Mouse (Mus musculus) right cerebral cortex, postnatal 25 days (tissue): ENCODE data around the gene Cpsf3.

Experiments
- DNase-seq: peaks from one replicate; pipeline ENCODE4 v3.0.0; 2022

Cpsf3 gene

DNA sequence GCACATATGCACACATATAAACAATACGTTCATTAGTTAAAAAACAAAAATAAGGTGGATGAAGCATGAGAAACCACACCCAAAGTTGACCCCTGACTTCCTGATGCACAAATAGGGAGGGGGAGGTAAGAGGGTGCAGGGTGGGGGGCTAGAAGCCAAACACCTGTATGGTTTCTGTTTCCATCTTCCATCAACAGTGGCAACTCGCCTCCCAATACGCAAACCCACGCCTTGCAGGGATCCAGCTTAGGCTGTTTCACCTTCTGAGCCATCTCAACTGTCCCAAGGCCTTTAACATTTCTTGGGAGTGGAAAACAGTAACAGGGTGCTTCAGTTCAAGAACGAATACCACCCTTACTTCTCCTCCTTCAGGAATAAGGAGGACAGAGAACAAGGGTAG, 52.0 kb downstream of the Cpsf3 start:
- DNase-seq = no peak

DNA sequence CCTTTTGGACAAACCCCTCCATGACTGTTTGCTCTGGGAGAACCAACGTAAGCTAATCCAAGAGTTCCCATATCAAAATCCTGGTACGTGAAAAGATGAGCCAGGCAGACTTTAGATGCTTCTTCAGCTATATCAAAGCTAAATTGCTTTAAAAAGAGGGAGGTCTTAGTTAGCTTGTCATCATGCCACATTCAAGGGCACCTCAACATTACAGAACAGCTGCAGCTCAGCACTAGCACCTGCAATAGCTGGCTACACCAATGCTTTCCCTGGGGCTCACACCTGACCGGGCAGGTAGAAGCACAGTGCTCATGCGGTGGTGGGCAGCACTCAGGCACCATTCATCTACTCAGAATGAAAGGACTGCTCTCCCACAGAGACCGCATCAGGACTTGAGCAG, 55.5 kb downstream of the Cpsf3 start:
- no peak for DNase-seq

DNA sequence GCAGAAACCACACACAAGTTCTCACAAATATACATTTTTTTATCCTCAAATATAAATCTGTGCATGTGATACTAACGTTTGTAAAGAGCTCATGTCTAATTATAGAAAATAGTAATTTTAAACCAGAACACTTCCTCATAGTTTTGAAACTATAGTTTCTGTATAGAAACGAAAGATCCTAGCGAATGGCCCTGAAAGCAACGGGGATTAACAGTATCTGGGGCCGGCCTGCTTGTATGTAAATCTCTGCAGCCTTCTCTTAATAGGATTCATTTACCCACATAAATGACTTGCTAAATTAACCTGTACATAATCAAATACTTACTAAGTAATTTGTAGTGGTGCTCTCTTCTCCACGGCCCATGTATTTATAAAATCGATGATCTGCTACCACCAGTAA, 61.8 kb downstream of the Cpsf3 start:
- no peak for DNase-seq

DNA sequence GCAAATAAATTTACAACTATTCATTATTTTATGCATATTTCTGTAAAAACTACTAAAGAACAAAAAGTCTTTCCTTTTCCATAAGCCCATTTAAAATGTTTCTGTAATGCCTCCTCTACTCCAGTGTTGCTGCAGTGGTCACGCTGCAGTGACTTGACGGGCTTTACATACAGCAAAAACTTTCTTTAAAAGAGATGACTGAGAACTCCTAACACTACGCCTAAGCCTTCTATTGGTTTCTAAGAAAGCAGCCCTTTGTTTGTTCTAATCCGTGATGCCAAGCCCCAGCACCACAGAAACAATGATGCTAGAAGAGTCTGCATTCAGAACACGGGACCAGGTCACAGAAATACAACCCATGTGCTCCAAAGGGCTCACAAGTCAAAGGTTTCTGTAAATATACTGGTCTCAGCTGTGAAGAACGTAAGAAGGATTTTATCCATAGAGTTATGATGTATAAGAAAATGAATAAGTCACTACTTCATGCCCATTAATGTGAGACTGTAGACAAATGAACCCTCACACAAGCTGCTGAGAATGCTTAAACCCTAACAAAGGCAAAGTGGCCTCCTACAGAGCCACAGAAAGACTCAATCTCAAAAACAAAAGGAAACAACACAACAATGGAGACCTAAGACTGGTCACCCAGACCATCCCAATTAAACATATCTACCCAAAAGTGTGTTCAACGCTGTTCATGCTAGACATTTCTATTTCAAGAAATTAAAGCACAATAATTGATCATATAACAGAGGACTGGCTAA, 65.1 kb downstream of the Cpsf3 start:
- no peak for DNase-seq

DNA sequence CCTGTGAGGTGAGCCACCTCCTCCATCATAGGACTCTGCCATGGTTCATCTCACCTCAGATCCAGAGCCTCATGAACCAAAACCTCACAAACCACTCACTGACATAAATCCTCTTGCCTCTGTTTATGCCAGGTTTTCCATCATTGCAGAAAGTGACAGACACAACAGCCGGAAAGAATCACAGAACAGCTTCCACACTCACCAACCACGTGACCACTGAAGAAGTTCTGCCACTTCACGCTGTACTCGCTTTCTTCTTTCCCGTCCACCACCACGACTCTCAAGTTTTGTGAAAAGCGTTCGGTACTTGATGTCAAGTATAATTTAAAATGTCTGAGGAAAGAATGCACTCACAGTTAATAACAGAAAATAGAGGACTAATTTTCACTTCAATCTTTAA, 68.5 kb downstream of the Cpsf3 start:
- DNase-seq = no peak

DNA sequence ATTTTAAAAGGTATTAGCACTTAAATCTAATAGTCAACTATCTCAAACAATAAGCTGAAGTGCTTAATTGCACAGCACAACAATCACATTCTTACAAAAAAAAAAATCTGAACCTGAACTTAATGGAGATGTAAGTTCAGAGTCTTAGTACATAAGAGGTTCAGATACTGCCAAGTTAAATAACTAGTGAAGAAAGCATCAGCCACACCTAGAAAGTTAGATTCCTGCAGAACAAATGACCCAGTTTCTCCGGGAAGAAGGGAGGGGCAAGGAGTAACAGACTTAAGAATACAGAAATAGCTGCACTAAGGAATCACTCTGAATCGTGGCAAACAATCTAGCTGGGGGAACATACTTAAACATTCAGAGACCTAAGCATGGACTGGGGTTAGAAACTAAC, 77.5 kb downstream of the Cpsf3 start:
- DNase-seq = no peak

DNA sequence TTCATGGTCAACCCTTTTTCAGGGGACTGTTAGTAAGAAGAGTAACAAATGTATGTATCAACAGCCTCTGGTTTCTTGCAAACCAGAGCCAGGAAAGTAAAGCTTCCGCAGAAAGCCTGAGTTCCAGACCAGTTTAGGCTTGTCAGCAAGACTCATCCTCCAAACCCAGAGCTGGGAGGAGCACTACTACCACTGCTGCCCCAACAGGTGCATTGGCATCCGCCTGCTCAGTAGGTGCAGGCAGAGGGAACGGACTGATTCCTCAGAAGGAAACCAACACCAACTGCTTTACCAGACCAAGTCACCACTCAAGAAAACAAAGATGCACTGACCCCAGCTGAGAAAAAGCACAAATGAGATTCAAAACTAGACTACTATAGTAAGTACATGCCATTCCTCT, 78.0 kb downstream of the Cpsf3 start:
- DNase-seq = no peak
